Mouse (Mus musculus): ENCODE measurements at regions not wholly inside any gene's neighbourhood (a gene's known extent, or its start where the extent isn't known, plus 50 kb on each side); places are given as distances from the start of the nearest gene placed in this dataset.

GRCm38 (mm10) chrX:131145656-131146055, 1396.1 kb downstream of the Diaph2 start:
- in situ Hi-C loops (cut with MboI, MseI): no loop called here

GRCm38 (mm10) chrX:131150929-131151328, 1401.4 kb downstream of the Diaph2 start:
- in situ Hi-C loops (cut with MboI, MseI): loop anchor here (25.0 kb wide), 1 partner anchor 1839 kb away; no protein-coding TSS in a partner anchor
